Mouse (Mus musculus): ENCODE results near the gene Cd37. TPM values are rescaled to one million over a fixed set of nuclear protein-coding genes. Genes with fewer than 3 reads are reported as not detected.

Cd37 gene
- total RNA-seq (2014; rRNA removed) (1.4 and 1.5 TPM in 2 replicates), polyA plus RNA-seq (2012; rRNA removed) (4.5 and 11.5 TPM in 2 replicates)

GRCm38 (mm10) chr7:45238723-45239496 lies at the start of gene Cd37:
Gene Cd37, minus strand, starts transcription at chr7:45239115.
- Histone ChIP-seq H3K9ac (ENCODE audit: low read depth, low read length) (0 out of 2 replicates have a peak within 1 kb of the TSS, but pooled peaks have one; percentile 43), H3K79me2 (ENCODE audit: control insufficient read depth, insufficient read depth, low read length) (no peaks in the 10 kb centered on the region), H3K36me3 (ENCODE audit: control insufficient read depth, insufficient read depth, low read length) (no peaks in the 10 kb centered on the region), H3K27me3 (ENCODE audit: control insufficient read depth, insufficient read depth, low read length) (peaks cover 4% of the 10 kb centered on the region; the same call in 1 of the 2 replicates), H3K27ac (replicated peaks; ENCODE audit: insufficient read depth, low read depth, low read length) (0 out of 2 replicates have a peak within 1 kb of the TSS, but pooled peaks have one; percentile 12), H3K4me1 (ENCODE audit: control insufficient read depth, insufficient read depth, low read length) (peaks cover 4% of the 10 kb centered on the region; the same call in 1 of the 2 replicates), H3K4me3 (ENCODE audit: insufficient read depth, low read depth, low read length) (no peak within 1 kb of the TSS; the same call in none of the 2 replicates)
- TF ChIP-seq POLR2A (IDR thresholded peaks at IDR 0.05; ENCODE audit: extremely low read depth, insufficient read depth, low read length) = no peak
- no peak for TF ChIP-seq CTCF (IDR thresholded peaks at IDR 0.05; ENCODE audit: low read depth, low read length)
- no peak for DNase-seq (ENCODE audit: extremely low read depth, low read depth, low spot score)
- WGBS = 44% methylated on average over 20 of the region's 20 CpGs

DNA sequence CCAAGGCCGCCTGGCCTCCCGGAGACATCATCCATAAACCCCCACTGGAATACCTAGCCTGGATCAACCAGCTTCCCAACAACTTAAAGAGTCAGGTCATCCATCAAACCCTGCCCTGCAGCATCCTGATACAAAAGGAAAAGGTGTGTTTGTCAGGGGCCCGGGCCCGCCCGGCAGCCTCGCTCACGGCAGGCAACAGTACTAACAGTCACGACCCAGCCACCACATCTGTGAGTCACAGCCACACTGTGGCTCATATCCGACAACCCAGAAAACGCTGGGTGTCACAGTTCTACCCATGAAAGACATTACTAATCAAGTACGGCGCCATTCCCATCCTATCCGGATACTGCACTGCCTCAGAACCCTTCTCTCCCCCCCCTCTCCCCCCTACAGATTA lies 47.6 kb upstream of the Cd37 start:
- no peaks in the 10 kb centered on the region for H3K79me2 ChIP-seq (ENCODE audit: control insufficient read depth, insufficient read depth, low read length)
- H3K4me3 ChIP-seq (ENCODE audit: insufficient read depth, low read depth, low read length) = no peak overlapping the region
- H3K27me3 ChIP-seq (ENCODE audit: control insufficient read depth, insufficient read depth, low read length) = no peaks in the 10 kb centered on the region
- H3K9ac ChIP-seq (ENCODE audit: low read depth, low read length) = no peak overlapping the region
- DNase-seq (ENCODE audit: extremely low read depth, low read depth, low spot score) = no peak
- no peak for TF ChIP-seq CTCF (IDR thresholded peaks at IDR 0.05; ENCODE audit: low read depth, low read length)
- TF ChIP-seq POLR2A (IDR thresholded peaks at IDR 0.05; ENCODE audit: extremely low read depth, insufficient read depth, low read length) = no peak
- no peaks in the 10 kb centered on the region for H3K36me3 ChIP-seq (ENCODE audit: control insufficient read depth, insufficient read depth, low read length)
- no peak overlapping the region for H3K27ac ChIP-seq (replicated peaks; ENCODE audit: insufficient read depth, low read depth, low read length)
- no peaks in the 10 kb centered on the region for H3K4me1 ChIP-seq (ENCODE audit: control insufficient read depth, insufficient read depth, low read length)
- 92% methylated on average over 13 of the region's 13 CpGs for WGBS

GRCm38 (mm10) chr7:45277136-45277760 lies 38.3 kb upstream of the Cd37 start, which contains the start of gene Slc6a21:
Gene Slc6a21, plus strand, starts transcription at chr7:45277513.
- Histone ChIP-seq H3K79me2 (ENCODE audit: control insufficient read depth, insufficient read depth, low read length) (no peaks in the 10 kb centered on the region), H3K4me1 (ENCODE audit: control insufficient read depth, insufficient read depth, low read length) (peaks cover 3% of the 10 kb centered on the region), H3K9ac (ENCODE audit: low read depth, low read length) (peak within 1 kb of the TSS; percentile 97), H3K27ac (replicated peaks; ENCODE audit: insufficient read depth, low read depth, low read length) (peak within 1 kb of the TSS; percentile 48; the same call in 1 of the 2 replicates), H3K36me3 (ENCODE audit: control insufficient read depth, insufficient read depth, low read length) (no peaks in the 10 kb centered on the region), H3K4me3 (ENCODE audit: insufficient read depth, low read depth, low read length) (peak within 1 kb of the TSS; percentile 93), H3K27me3 (ENCODE audit: control insufficient read depth, insufficient read depth, low read length) (no peaks in the 10 kb centered on the region)
- WGBS = 5% methylated on average over 44 of the region's 44 CpGs
- DNase-seq (ENCODE audit: extremely low read depth, low read depth, low spot score) = peak; percentile 67
- TF ChIP-seq CTCF (IDR thresholded peaks at IDR 0.05; ENCODE audit: low read depth, low read length) (peak; percentile 88), POLR2A (IDR thresholded peaks at IDR 0.05; ENCODE audit: extremely low read depth, insufficient read depth, low read length) (no peak)

- DNase-seq (ENCODE audit: extremely low read depth, low read depth, low spot score) = no peak
- no peak overlapping the region for H3K4me3 ChIP-seq (ENCODE audit: insufficient read depth, low read depth, low read length)
- no peaks in the 10 kb centered on the region for H3K36me3 ChIP-seq (ENCODE audit: control insufficient read depth, insufficient read depth, low read length)
- no peak overlapping the region for H3K9ac ChIP-seq (ENCODE audit: low read depth, low read length)
- H3K4me1 ChIP-seq (ENCODE audit: control insufficient read depth, insufficient read depth, low read length) = peaks cover 3% of the 10 kb centered on the region
- TF ChIP-seq CTCF (IDR thresholded peaks at IDR 0.05; ENCODE audit: low read depth, low read length) = no peak
- no peak for TF ChIP-seq POLR2A (IDR thresholded peaks at IDR 0.05; ENCODE audit: extremely low read depth, insufficient read depth, low read length)
- no peaks in the 10 kb centered on the region for H3K27me3 ChIP-seq (ENCODE audit: control insufficient read depth, insufficient read depth, low read length)
- no peaks in the 10 kb centered on the region for H3K79me2 ChIP-seq (ENCODE audit: control insufficient read depth, insufficient read depth, low read length)
- WGBS = 47% methylated on average over 8 of the region's 8 CpGs
- no peak overlapping the region for H3K27ac ChIP-seq (replicated peaks; ENCODE audit: insufficient read depth, low read depth, low read length)
These were observed 34.8 kb upstream of the Cd37 start for GRCm38 (mm10) chr7:45273672-45274071.

DNA sequence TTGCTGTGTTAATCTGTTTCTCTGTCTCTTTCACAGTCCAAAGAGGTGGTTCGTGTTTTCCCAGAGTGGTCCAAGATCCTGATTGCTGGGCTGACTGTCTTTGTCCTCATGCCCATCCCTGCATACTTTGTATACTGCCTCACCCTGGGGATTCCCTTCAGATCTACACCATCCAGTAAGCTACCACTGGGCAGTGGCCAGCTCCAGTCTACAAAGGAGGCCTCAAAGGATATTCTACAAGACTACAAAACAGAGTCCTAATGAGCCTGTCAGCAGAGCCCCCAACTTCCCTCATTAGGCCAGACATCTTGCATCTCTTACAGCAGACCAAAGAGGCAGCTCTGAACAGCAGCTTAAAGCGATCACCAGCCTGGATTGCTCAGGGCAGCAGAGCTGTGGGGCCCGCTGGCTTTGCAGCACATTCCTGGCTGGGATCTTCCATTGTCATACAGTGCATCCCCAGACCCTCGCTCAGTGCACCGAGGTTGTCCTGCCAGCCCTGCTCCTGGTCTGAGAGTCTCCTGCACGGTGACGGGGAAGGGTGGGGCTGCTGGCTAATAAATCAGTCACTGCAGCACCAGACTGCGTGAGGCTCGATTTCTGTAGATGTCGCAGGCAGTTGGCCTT lies 34.0 kb upstream of the Cd37 start:
- TF ChIP-seq CTCF (IDR thresholded peaks at IDR 0.05; ENCODE audit: low read depth, low read length) (no peak), POLR2A (IDR thresholded peaks at IDR 0.05; ENCODE audit: extremely low read depth, insufficient read depth, low read length) (no peak)
- WGBS = 90% methylated on average over 10 of the region's 10 CpGs
- H3K9ac ChIP-seq (ENCODE audit: low read depth, low read length) = no peak overlapping the region
- H3K27me3 ChIP-seq (ENCODE audit: control insufficient read depth, insufficient read depth, low read length) = no peaks in the 10 kb centered on the region
- no peak for DNase-seq (ENCODE audit: extremely low read depth, low read depth, low spot score)
- H3K4me3 ChIP-seq (ENCODE audit: insufficient read depth, low read depth, low read length) = no peak overlapping the region
- no peaks in the 10 kb centered on the region for H3K79me2 ChIP-seq (ENCODE audit: control insufficient read depth, insufficient read depth, low read length)
- no peaks in the 10 kb centered on the region for H3K36me3 ChIP-seq (ENCODE audit: control insufficient read depth, insufficient read depth, low read length)
- peaks cover 3% of the 10 kb centered on the region for H3K4me1 ChIP-seq (ENCODE audit: control insufficient read depth, insufficient read depth, low read length)
- no peak overlapping the region for H3K27ac ChIP-seq (replicated peaks; ENCODE audit: insufficient read depth, low read depth, low read length)

Measured in liver, adult 2 months (tissue).